Mouse (Mus musculus): Measurements from ENCODE around the gene Sebox.

Sebox gene

DNA sequence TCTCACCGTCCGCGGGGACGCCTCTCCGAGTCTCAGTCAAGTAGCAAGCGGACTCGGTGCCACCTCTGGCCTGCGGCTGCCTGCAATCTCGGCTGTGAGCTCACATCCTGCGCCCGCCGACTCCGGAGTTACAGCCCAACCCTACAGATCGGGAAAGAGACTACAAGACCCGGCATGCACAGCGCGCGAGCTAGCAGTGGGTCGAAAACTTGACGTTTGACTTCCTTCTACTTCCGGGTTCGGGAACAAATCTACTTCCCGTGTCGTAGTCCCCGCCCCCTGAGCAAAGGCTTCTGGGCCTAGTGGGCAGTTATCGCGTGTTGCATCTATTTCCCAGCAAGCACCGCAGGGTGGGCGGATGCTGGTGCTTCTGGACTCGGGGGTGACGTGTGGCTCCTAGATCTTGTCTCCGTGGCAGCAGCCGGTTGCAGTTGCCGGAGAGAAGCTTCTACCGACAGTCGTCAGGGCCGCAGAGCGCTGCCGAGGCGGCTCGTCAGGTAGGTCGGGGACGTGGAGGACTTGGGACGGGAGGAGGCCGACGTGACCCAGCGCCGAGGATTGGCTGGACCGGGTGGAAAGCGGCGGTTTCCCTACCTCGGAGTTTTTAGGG lies 32.9 kb downstream of the Sebox start, which contains the start of the genes Tnfaip1 and Ift20:
TSS of gene Tnfaip1 (minus strand) at position 253 of the 610 bp plus-strand sequence.
TSS of gene Ift20 (plus strand) at position 282 of the 610 bp plus-strand sequence.
- peak; percentile 99 for DNase-seq

- DNase-seq = no peak
These were observed 33.4 kb downstream of the Sebox start for GRCm38 (mm10) chr11:78536690-78537084.

DNA sequence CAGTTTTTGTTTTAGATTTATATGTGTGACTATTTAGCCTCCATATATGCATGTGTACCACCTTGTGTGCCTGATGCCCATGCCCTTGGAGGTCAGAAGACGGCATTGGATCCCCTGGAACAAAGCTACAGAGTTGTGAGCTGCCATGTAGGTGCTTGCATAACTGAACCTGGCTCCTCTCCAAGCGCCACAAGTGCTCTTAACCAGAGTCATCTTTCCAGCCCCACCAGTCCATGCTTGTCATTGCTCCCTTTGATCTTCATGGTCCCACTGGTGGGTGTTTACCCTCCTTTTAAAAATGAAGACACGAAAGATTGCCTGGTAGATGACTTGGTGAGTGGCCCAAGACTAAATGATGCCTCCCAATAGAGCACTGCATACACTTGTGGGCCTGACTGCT lies 37.1 kb downstream of the Sebox start:
- no peak for DNase-seq

- no peak for DNase-seq
These were observed 41.3 kb downstream of the Sebox start for GRCm38 (mm10) chr11:78544449-78545111.

DNA sequence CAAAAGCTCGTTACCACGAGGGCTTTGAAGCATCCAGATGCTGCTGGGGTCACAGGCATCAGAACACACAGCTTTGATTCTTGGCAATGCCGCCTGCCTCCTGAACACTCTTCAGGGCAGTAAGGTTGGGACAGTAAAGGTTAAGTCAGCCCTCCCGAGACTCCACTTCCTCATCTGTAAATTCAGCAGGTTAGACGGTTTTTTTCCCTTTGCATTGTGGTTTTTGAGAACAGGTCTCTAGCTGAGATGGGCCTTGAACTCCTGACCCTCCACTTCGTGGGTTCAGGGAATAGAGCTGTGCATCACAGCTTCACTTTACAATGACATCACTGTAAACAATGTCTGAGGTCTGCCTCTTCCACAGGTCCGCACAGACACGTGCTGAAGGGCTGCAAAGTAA lies 41.9 kb downstream of the Sebox start:
- no peak for DNase-seq

GRCm38 (mm10) chr11:78547718-78548460 lies 44.6 kb downstream of the Sebox start:
- DNase-seq = no peak

GRCm38 (mm10) chr11:78549491-78549987 lies 46.3 kb downstream of the Sebox start:
- DNase-seq = no peak

DNA sequence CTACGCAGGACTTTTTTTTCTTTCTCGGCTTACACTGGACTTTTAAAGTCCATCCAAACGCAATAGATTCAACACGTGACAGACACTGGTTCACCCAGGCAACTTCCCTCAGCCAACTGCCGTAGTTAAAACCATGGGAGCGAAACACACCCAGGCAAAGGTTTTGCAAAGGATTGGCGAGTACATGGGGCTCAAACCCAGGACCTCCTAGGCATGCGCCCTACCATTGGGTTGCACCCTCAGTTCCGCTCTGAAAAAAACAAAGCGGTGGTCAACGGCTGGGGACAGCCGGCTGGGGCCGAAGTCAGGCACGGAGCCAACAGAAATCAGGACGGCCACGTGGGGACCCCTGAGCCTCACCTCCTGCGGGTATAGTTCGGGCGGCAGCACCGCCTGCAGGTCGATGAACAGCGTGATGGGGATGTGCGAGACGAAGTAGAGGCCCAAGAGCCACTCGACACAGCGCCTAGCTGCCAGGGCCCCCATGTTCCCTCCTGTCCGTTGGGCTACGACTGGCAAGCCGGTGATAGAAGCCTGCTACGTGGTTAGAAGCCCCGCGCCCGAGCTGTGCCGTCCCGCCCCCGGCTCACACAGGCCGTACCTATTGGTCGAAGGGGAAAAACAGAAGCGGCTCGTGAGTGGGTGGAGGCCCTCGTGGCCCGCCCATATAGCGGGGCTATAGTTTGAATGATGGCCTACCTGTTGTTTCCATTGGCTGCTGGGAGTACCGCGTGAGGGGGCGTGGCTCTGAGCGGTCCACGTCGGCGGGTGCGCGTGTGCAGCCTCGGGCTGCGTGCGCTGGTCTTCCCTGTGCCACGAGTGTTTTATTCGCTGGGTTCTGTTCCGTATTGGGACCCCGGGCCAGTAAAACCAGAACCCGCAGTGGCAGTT lies 47.2 kb downstream of the Sebox start, which contains the start of gene Tmem97:
TSS of gene Tmem97 (minus strand) at position 610 of the 891 bp plus-strand sequence.
- DNase-seq = peak; percentile 98

GRCm38 (mm10) chr11:78551059-78551398 lies 47.8 kb downstream of the Sebox start:
- no peak for DNase-seq

Data from embryo, embryonic 11 days (tissue).